Mouse (Mus musculus): ENCODE data around the gene Tenm3. TPM values are rescaled to one million over a fixed set of nuclear protein-coding genes. Genes with fewer than 3 reads are reported as not detected.

Tenm3 gene
- polyA plus RNA-seq, 1 experiment, result 106 TPM

DNA sequence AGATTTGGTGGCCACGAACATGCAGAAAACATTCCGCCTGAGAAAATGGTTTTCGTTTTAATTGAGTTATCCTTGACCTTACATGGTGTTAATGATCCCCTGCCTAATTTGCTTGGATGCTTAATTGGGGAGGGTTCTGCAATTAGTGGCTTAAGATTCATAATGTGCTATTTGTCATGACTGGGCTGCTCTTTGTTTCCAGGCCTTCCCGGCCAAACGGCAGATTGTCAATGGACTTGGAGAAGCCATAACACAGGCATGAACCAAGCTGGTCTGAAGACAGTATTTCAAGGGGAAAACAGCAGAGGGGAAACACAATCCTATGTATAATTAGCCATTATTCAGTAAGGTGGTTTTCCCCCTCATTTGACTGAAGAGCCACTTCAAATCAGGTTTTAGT, 606.8 kb downstream of the Tenm3 start:
- Histone ChIP-seq H3K4me1 (ENCODE audit: control insufficient read depth, insufficient read depth, low read length) (no peaks in the 10 kb centered on the region), H3K4me3 (ENCODE audit: insufficient read depth, low read length) (no peak overlapping the region), H3K27ac (ENCODE audit: insufficient read depth, low read length) (no peak overlapping the region)
- TF ChIP-seq CTCF (IDR thresholded peaks at IDR 0.05; ENCODE audit: borderline replicate concordance, insufficient read depth, low read length) (no peak), POLR2A (IDR thresholded peaks at IDR 0.05; ENCODE audit: low read depth, low read length) (no peak)

DNA sequence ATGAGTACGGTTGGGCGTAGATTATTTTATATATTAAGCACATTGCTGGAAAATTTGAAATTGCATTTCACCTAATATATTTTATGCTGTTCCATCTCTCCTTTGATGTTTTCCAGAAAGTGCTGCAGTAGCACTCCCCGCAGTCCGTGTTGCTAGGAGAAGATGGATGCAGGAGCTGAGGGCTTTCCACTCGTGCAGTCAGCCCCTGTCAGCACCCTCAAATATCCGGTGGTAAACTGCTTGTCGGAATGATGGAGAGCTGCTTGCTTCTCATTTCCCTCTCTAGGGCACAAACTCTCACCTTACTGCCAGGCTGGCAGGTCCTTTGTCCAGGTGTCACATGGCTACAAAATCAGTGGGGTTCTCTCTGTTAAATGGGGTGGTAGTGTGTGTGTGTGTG, 610.8 kb downstream of the Tenm3 start:
- TF ChIP-seq CTCF (IDR thresholded peaks at IDR 0.05; ENCODE audit: borderline replicate concordance, insufficient read depth, low read length) (no peak), POLR2A (IDR thresholded peaks at IDR 0.05; ENCODE audit: low read depth, low read length) (no peak)
- H3K4me3 ChIP-seq (ENCODE audit: insufficient read depth, low read length), result no peak overlapping the region
- no peak overlapping the region for H3K27ac ChIP-seq (ENCODE audit: insufficient read depth, low read length)

DNA sequence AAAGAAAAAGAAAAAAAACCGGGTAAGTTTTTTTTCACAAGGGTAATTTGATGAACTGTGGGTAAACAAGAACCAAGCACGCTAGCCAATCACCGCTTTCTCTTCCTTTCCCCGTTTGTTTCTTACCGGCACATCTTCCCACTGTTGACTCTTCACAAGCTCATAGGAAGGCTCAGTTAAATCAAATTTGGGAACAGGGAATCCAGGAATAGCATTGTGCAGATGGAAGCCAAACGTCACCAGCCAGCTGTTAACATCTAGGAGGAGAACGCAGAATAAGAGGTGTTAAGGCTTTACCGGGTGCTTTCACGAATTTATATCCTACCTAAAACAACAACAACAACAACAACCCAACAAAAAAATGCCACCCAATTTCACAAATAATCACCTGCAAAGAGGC, 611.9 kb downstream of the Tenm3 start:
- H3K27ac ChIP-seq (ENCODE audit: insufficient read depth, low read length), result no peak overlapping the region
- TF ChIP-seq CTCF (IDR thresholded peaks at IDR 0.05; ENCODE audit: borderline replicate concordance, insufficient read depth, low read length) (no peak), POLR2A (IDR thresholded peaks at IDR 0.05; ENCODE audit: low read depth, low read length) (no peak)
- H3K4me3 ChIP-seq (ENCODE audit: insufficient read depth, low read length), result no peak overlapping the region
- H3K4me1 ChIP-seq (ENCODE audit: control insufficient read depth, insufficient read depth, low read length), result no peaks in the 10 kb centered on the region

More for the DNA sequence above, 610.8 kb downstream of the Tenm3 start:
- H3K4me1 ChIP-seq (ENCODE audit: control insufficient read depth, insufficient read depth, low read length), result no peaks in the 10 kb centered on the region

DNA sequence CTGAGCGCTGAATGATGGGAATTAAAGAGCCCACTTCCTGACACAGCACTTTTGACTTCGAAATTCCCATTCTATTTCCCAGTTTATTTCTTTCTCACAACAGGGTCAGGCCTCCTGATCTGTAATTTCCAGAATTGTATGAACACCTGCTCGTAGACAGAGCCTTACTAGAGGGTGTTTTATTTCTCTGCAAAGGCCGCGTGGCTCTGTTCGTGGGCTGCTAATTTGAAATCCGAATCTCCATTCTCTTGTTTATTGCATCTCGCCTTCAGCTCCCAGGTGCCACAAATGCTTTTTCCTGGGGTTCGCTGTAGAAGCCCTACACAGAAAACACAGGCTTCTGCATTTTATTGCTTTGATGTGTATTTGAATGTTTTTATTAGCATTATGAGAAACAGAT, 612.4 kb downstream of the Tenm3 start:
- Histone ChIP-seq H3K4me1 (ENCODE audit: control insufficient read depth, insufficient read depth, low read length) (no peaks in the 10 kb centered on the region), H3K4me3 (ENCODE audit: insufficient read depth, low read length) (no peak overlapping the region), H3K27ac (ENCODE audit: insufficient read depth, low read length) (no peak overlapping the region)
- no peak for TF ChIP-seq POLR2A (IDR thresholded peaks at IDR 0.05; ENCODE audit: low read depth, low read length)
- no peak for TF ChIP-seq CTCF (IDR thresholded peaks at IDR 0.05; ENCODE audit: borderline replicate concordance, insufficient read depth, low read length)

DNA sequence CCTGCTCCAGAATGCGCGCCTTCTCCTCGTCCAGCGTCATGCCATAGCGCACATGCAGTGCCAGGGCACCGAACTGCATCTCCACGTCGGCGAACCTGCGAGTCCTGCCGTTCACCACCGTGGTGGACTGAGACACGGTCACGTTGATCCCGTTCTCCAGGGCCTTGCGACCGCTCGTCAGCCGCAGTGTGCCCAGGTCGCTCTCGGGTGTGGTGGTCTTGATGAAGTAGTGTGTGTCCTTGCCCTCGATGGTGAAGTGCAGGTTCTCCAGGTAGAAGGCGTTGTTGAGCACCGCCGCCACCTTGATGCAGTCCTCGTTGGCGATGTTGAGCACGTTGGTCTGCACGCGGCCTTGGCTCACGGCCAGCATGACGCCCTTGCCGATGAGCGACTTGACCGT, 615.1 kb downstream of the Tenm3 start:
- H3K27ac ChIP-seq (ENCODE audit: insufficient read depth, low read length), result no peak overlapping the region
- no peak overlapping the region for H3K4me3 ChIP-seq (ENCODE audit: insufficient read depth, low read length)
- no peaks in the 10 kb centered on the region for H3K4me1 ChIP-seq (ENCODE audit: control insufficient read depth, insufficient read depth, low read length)
- TF ChIP-seq CTCF (IDR thresholded peaks at IDR 0.05; ENCODE audit: borderline replicate concordance, insufficient read depth, low read length) (no peak), POLR2A (IDR thresholded peaks at IDR 0.05; ENCODE audit: low read depth, low read length) (no peak)

DNA sequence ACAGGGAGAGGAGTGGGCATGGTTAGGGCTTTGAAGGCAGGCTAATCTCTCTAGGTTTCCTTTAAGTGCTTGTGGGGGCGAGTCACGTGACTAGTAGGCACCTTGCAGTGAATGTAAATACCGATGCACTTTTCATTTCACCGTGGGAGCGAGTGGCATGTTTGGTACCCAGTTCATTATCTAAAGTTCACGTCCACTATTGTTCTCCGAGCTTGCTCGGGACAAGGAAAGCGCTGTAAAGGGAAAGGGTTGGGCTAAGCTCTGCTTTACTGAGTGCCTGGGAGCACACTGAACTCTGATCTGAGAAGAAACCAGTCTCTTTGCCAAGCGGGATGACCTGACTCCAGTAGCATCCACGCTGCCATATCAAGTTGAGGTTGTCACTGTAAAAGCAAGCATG, 619.0 kb downstream of the Tenm3 start:
- H3K4me3 ChIP-seq (ENCODE audit: insufficient read depth, low read length), result no peak overlapping the region
- no peaks in the 10 kb centered on the region for H3K4me1 ChIP-seq (ENCODE audit: control insufficient read depth, insufficient read depth, low read length)
- TF ChIP-seq POLR2A (IDR thresholded peaks at IDR 0.05; ENCODE audit: low read depth, low read length) (no peak), CTCF (IDR thresholded peaks at IDR 0.05; ENCODE audit: borderline replicate concordance, insufficient read depth, low read length) (no peak)
- H3K27ac ChIP-seq (ENCODE audit: insufficient read depth, low read length), result no peak overlapping the region

DNA sequence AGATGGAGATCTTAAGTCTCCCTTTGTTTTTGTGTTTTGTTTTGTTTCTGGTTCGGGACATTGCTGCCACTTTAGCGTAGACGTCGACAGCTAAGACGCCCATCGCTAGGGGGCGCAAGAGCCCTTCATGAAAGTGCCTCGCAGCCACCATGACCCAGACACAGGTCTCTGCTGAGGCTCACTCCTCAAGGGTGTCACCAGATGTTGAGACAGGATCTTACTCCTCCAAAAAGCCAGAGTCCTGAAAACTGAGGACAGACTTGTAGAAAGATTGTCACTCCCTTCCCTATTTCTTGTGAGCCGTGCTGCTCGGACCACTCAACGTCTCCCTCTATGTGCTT, 621.4 kb downstream of the Tenm3 start:
- H3K4me3 ChIP-seq (ENCODE audit: insufficient read depth, low read length), result peak overlapping the region; percentile 27
- no peak overlapping the region for H3K27ac ChIP-seq (ENCODE audit: insufficient read depth, low read length)
- TF ChIP-seq CTCF (IDR thresholded peaks at IDR 0.05; ENCODE audit: borderline replicate concordance, insufficient read depth, low read length) (peak; percentile 96), POLR2A (IDR thresholded peaks at IDR 0.05; ENCODE audit: low read depth, low read length) (no peak)
- H3K4me1 ChIP-seq (ENCODE audit: control insufficient read depth, insufficient read depth, low read length), result no peaks in the 10 kb centered on the region

DNA sequence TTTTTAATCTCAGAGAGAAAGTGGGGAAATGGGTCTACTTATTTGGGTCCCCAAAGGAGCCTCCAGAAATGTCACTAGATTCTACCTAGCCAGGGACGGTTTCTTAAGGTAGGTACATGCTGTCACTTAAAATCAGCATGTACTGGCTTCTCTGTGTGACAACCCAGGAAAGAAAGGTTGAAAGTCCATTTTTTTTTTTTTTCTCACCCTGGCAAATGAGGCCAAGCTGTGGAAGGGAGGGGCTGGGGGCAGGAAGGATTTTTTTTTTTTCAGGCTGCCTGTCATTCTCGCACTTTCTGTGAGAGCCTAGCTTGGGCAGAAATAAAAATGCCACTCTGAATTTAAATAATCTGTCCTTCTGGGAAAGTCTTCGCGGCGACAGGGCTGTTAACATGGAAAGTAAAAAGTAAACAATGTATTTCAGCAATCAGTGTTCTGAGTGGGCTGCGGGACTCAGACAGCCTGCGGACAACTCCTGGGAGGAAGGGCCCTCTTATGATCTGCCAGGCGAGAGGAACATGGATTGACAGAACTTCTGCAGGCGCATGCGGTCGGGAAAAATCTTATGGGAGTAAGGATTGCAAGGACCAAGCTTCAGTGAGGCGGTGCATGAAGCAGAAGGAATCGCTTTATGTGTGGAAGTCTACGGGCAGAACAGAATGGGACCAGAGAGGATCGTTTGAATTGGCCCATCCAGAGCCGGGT, 621.9 kb downstream of the Tenm3 start:
- TF ChIP-seq CTCF (IDR thresholded peaks at IDR 0.05; ENCODE audit: borderline replicate concordance, insufficient read depth, low read length), result no peak
- no peak for TF ChIP-seq POLR2A (IDR thresholded peaks at IDR 0.05; ENCODE audit: low read depth, low read length)
- H3K4me1 ChIP-seq (ENCODE audit: control insufficient read depth, insufficient read depth, low read length), result no peaks in the 10 kb centered on the region
- no peak overlapping the region for H3K27ac ChIP-seq (ENCODE audit: insufficient read depth, low read length)
- H3K4me3 ChIP-seq (ENCODE audit: insufficient read depth, low read length), result peak overlapping the region; percentile 27

DNA sequence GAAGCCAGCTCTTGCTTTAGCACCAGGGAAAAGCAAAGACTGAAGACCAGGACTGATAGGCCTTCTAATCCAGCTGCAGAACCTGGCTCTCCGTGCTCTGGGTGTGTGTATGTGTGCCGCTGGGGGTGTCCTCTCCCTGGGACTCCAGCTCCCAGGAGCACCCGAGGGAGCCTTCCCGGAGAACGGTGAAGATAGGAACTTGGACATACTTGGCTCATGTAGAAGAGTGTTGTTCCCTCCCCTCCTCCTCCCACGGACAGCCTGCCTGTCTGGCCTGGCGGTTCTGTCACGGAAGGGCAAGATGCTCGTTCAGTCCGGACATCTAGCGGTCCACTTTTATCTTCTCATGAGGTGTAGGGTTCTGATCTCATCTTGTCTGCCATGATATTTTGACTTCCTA, 622.4 kb downstream of the Tenm3 start:
- Histone ChIP-seq H3K4me3 (ENCODE audit: insufficient read depth, low read length) (no peak overlapping the region), H3K27ac (ENCODE audit: insufficient read depth, low read length) (no peak overlapping the region), H3K4me1 (ENCODE audit: control insufficient read depth, insufficient read depth, low read length) (no peaks in the 10 kb centered on the region)
- TF ChIP-seq POLR2A (IDR thresholded peaks at IDR 0.05; ENCODE audit: low read depth, low read length), result no peak
- no peak for TF ChIP-seq CTCF (IDR thresholded peaks at IDR 0.05; ENCODE audit: borderline replicate concordance, insufficient read depth, low read length)

DNA sequence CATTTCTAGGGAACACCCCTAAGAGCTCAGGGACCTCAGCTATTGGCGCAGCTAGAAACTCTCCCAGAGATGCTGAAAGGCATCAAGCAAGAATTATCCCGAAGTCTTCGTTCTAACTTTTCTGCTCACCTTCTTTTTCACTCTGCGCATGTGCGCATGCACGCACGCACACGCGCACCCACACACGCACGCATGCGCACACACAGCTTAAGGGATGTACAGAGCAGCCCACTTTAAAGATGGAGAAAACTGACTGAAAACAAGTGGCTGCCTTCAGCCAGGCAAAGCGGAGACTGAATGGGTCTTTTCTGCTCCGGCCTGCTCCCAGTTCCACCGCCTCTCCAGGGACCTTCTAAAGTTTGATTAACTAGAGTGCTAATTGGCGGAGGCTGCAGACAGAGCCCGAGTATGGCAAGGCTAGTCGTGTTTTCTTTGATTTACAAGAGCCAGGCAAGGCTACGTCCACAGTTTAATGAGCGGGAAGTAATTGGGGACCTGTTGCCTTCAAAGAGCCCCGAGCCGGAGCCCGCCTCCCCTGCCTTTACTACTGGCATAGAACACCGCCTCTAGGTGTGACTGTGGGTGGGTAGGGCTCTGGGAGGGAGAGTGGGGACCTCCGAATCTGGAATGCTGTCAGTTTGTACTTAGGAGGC, 623.1 kb downstream of the Tenm3 start:
- Histone ChIP-seq H3K27ac (ENCODE audit: insufficient read depth, low read length) (no peak overlapping the region), H3K4me3 (ENCODE audit: insufficient read depth, low read length) (no peak overlapping the region), H3K4me1 (ENCODE audit: control insufficient read depth, insufficient read depth, low read length) (no peaks in the 10 kb centered on the region)
- TF ChIP-seq CTCF (IDR thresholded peaks at IDR 0.05; ENCODE audit: borderline replicate concordance, insufficient read depth, low read length) (no peak), POLR2A (IDR thresholded peaks at IDR 0.05; ENCODE audit: low read depth, low read length) (no peak)
